Mouse (Mus musculus): Measurements from ENCODE around the gene Ccdc125. TPM values are rescaled to one million over a fixed set of nuclear protein-coding genes. Genes with fewer than 3 reads are reported as not detected.

Gene Ccdc125
- 2.8 and 4.0 TPM in 2 replicates for total RNA-seq (2014; rRNA removed)
- polyA plus RNA-seq (2012; rRNA removed), result 1.7 and 2.2 TPM in 2 replicates

DNA sequence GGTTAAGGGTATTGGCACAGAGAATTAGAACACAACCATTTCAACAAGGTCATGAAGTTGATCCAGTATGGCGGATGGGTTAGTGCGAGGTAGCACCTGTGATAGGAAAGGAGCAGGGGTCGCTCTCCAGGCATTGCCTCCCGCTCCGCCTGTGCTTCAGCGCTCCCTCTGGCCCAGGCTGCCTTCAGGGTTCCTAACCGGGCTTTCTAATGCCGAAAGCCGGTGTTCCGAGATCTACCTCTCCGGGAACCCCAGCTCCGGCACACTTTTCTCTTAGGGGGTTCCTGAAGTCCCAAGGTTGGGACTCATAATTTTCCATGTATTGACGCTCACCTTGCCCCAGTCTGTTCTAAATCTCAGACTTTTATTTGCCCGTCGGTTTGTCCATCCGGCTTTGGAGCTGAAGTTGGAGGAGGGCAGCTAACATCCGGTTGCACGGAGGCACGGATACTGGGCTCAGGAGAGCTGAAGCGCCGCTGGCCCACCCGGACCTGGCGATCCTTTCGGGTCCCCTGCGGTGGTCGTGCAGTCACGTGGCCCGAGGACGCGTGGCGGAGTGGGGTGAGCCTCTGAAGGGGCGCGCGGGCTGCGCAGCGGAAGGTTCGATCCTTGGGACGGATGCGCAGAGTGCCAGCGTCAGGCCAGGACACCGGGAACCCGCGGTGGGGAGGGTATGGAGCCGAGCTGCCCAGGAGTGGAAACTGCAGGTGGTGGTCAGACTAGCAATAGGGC, at the start of gene Ccdc125:
Gene Ccdc125 (plus strand): TSS at position 427 of the 732 bp plus-strand sequence.
- H3K27ac ChIP-seq (replicated peaks; ENCODE audit: insufficient read depth, low read depth, low read length), result peak within 1 kb of the TSS; percentile 75
- H3K36me3 ChIP-seq (ENCODE audit: control insufficient read depth, insufficient read depth, low read length), result no peaks in the 10 kb centered on the region; the same call in 1 of the 2 replicates
- H3K79me2 ChIP-seq (ENCODE audit: control insufficient read depth, insufficient read depth, low read length), result peaks cover 4% of the 10 kb centered on the region; the same call in 1 of the 2 replicates
- H3K4me1 ChIP-seq (ENCODE audit: control insufficient read depth, insufficient read depth, low read length), result no peaks in the 10 kb centered on the region; the same call in 1 of the 2 replicates
- peak within 1 kb of the TSS; percentile 91 for H3K9ac ChIP-seq (ENCODE audit: low read depth, low read length)
- TF ChIP-seq POLR2A (IDR thresholded peaks at IDR 0.05; ENCODE audit: extremely low read depth, insufficient read depth, low read length) (0 out of 2 replicates have a peak, but pooled peaks have one; percentile 4), CTCF (IDR thresholded peaks at IDR 0.05; ENCODE audit: low read depth, low read length) (no peak)
- under 1% methylated on average over 44 of the region's 44 CpGs for WGBS
- H3K4me3 ChIP-seq (ENCODE audit: insufficient read depth, low read depth, low read length), result peak within 1 kb of the TSS; percentile 94
- no peaks in the 10 kb centered on the region for H3K27me3 ChIP-seq (ENCODE audit: control insufficient read depth, insufficient read depth, low read length)
- DNase-seq (ENCODE audit: extremely low read depth, low read depth, low spot score), result peak; percentile 59

DNA sequence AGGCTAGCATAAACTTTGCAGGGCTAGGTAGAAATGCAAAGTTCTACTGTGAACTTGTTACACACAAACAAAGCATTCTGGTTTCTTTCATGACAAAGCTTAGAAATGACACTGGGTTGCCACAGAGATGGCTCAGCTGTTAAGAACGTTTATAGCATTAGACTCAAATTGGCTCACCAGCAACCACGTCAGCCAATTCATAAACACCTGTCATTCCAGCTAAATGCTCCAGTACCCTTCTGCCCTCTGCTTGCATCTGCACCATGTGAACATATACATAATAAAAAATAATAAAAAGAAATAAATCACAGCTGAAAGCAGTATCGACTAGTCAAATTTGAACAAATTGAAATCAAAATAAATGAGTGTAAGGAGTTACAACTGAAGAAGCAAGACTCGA, 47.3 kb upstream of the Ccdc125 start:
- no peak for DNase-seq (ENCODE audit: extremely low read depth, low read depth, low spot score)
- no peak for TF ChIP-seq CTCF (IDR thresholded peaks at IDR 0.05; ENCODE audit: low read depth, low read length)
- no peak for TF ChIP-seq POLR2A (IDR thresholded peaks at IDR 0.05; ENCODE audit: extremely low read depth, insufficient read depth, low read length)
- Histone ChIP-seq H3K36me3 (ENCODE audit: control insufficient read depth, insufficient read depth, low read length) (peaks cover 38% of the 10 kb centered on the region), H3K27me3 (ENCODE audit: control insufficient read depth, insufficient read depth, low read length) (no peaks in the 10 kb centered on the region), H3K79me2 (ENCODE audit: control insufficient read depth, insufficient read depth, low read length) (no peaks in the 10 kb centered on the region), H3K9ac (ENCODE audit: low read depth, low read length) (no peak overlapping the region), H3K4me1 (ENCODE audit: control insufficient read depth, insufficient read depth, low read length) (no peaks in the 10 kb centered on the region), H3K4me3 (ENCODE audit: insufficient read depth, low read depth, low read length) (no peak overlapping the region), H3K27ac (replicated peaks; ENCODE audit: insufficient read depth, low read depth, low read length) (no peak overlapping the region)
- 90% methylated on average over 4 of the region's 4 CpGs for whole genome bisulfite sequencing

DNA sequence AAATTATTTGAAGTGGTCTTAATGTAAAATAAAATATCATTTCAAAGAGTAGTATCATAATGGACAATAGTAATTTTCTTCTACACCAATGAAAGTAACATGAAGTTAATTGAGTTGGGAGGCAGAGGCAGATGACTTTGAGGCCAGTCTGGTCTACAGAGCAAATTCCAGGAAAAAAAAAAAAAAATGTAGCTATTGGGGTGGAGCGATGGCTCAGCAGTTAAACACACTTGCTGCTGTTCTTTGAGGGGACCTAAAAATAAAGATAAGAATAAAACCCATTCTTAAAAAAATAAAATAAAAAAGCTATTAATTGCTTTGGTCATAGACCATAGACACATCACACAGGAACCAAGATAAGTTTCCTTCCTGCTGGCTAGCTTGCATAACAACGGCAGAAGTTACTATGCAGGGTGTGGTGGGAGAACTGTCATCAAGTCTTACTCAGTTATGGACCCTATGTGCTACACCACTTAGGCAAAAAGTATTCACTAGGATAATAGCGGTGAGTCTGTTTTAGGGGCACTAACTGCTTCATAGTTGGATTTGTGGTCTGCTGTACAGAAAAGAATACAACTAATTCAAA, 35.3 kb upstream of the Ccdc125 start:
- H3K79me2 ChIP-seq (ENCODE audit: control insufficient read depth, insufficient read depth, low read length), result no peaks in the 10 kb centered on the region
- WGBS, result 79% methylated on average over 3 of the region's 3 CpGs
- no peaks in the 10 kb centered on the region for H3K27me3 ChIP-seq (ENCODE audit: control insufficient read depth, insufficient read depth, low read length)
- H3K9ac ChIP-seq (ENCODE audit: low read depth, low read length), result no peak overlapping the region
- H3K36me3 ChIP-seq (ENCODE audit: control insufficient read depth, insufficient read depth, low read length), result peaks cover 46% of the 10 kb centered on the region
- no peaks in the 10 kb centered on the region for H3K4me1 ChIP-seq (ENCODE audit: control insufficient read depth, insufficient read depth, low read length)
- TF ChIP-seq CTCF (IDR thresholded peaks at IDR 0.05; ENCODE audit: low read depth, low read length) (no peak), POLR2A (IDR thresholded peaks at IDR 0.05; ENCODE audit: extremely low read depth, insufficient read depth, low read length) (no peak)
- no peak for DNase-seq (ENCODE audit: extremely low read depth, low read depth, low spot score)
- H3K27ac ChIP-seq (replicated peaks; ENCODE audit: insufficient read depth, low read depth, low read length), result no peak overlapping the region
- no peak overlapping the region for H3K4me3 ChIP-seq (ENCODE audit: insufficient read depth, low read depth, low read length)

DNA sequence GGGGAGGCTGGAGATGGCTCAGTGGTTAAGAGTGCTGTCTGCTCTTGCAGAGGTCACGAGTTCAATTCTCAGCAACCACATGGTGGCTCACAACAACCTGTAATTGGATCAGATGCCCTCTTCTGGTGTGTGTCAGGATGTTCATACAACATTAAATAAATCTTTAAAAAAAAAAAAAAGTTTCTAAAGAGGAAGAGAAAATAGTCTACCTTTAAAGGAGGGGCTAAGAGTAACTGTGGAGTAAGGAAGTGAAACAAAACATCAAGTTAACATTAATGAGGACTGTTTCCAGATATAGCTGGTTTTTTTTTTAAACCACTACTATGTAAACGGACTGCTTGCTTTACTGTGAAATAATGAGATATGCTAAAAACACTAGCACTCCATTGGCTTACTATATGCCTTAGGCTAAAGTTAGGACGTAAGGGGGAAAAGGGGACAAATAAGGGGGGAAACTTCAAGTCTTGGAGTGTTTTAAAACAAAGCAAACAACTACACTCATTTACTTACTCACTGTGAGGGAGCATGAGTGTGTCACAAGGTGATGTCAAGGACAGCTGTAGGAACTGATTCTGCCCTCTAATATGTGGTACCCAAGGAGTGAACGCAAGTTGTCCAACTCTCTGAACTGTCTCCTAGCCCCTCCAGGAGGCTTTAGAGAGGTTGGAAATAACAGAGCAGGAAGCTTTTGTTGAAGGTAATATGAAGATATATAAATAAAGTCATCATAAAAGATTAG, 26.9 kb upstream of the Ccdc125 start:
- Histone ChIP-seq H3K79me2 (ENCODE audit: control insufficient read depth, insufficient read depth, low read length) (no peaks in the 10 kb centered on the region), H3K27me3 (ENCODE audit: control insufficient read depth, insufficient read depth, low read length) (no peaks in the 10 kb centered on the region), H3K4me3 (ENCODE audit: insufficient read depth, low read depth, low read length) (no peak overlapping the region), H3K4me1 (ENCODE audit: control insufficient read depth, insufficient read depth, low read length) (no peaks in the 10 kb centered on the region), H3K36me3 (ENCODE audit: control insufficient read depth, insufficient read depth, low read length) (peaks cover 56% of the 10 kb centered on the region), H3K9ac (ENCODE audit: low read depth, low read length) (no peak overlapping the region), H3K27ac (replicated peaks; ENCODE audit: insufficient read depth, low read depth, low read length) (no peak overlapping the region)
- 90% methylated on average over 4 of the region's 4 CpGs for WGBS
- no peak for DNase-seq (ENCODE audit: extremely low read depth, low read depth, low spot score)
- TF ChIP-seq POLR2A (IDR thresholded peaks at IDR 0.05; ENCODE audit: extremely low read depth, insufficient read depth, low read length) (no peak), CTCF (IDR thresholded peaks at IDR 0.05; ENCODE audit: low read depth, low read length) (no peak)

DNA sequence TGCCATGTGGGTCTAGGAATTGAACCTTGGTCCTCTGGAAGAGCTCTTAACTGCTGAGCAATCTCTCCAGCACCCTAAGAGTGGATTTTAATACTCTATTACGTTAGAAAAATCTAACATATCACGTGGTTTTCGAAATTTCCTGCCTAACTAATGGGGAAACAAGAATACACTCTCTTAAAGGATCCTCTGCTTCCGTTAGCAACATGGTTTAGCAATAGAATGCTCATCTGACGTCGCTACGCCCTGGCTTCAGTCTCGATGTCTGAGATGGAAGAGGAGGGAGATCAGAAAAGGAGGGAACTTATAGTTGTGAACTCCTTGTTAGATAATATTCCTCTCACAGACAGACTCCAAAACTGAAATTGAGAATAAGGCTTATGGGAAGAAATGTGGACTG, 21.3 kb upstream of the Ccdc125 start:
- 98% methylated on average over 8 of the region's 8 CpGs for WGBS
- H3K36me3 ChIP-seq (ENCODE audit: control insufficient read depth, insufficient read depth, low read length), result peaks cover 35% of the 10 kb centered on the region
- no peak for DNase-seq (ENCODE audit: extremely low read depth, low read depth, low spot score)
- H3K9ac ChIP-seq (ENCODE audit: low read depth, low read length), result no peak overlapping the region
- H3K79me2 ChIP-seq (ENCODE audit: control insufficient read depth, insufficient read depth, low read length), result peaks cover 12% of the 10 kb centered on the region
- TF ChIP-seq CTCF (IDR thresholded peaks at IDR 0.05; ENCODE audit: low read depth, low read length), result no peak
- no peak for TF ChIP-seq POLR2A (IDR thresholded peaks at IDR 0.05; ENCODE audit: extremely low read depth, insufficient read depth, low read length)
- H3K27ac ChIP-seq (replicated peaks; ENCODE audit: insufficient read depth, low read depth, low read length), result no peak overlapping the region
- H3K4me3 ChIP-seq (ENCODE audit: insufficient read depth, low read depth, low read length), result no peak overlapping the region
- H3K4me1 ChIP-seq (ENCODE audit: control insufficient read depth, insufficient read depth, low read length), result peaks cover 5% of the 10 kb centered on the region
- no peaks in the 10 kb centered on the region for H3K27me3 ChIP-seq (ENCODE audit: control insufficient read depth, insufficient read depth, low read length)
